ENCODE assay signal across 8 mouse cellular contexts in genomic region chr2:92608810-92609581, GRCm38 (mm10). TPM values are rescaled to one million over a fixed set of nuclear protein-coding genes. Genes with fewer than 3 reads are reported as not detected.
A peak's percentile ranks its signal among the peaks of the same experiment; 100 is the strongest.
DNase-seq lines count a peak whose midpoint lies in the region; TF ChIP-seq lines count a peak whose summit lies in the region.

No protein-coding gene starts in this region.

- WGBS in midbrain, embryonic 10.5 days = 53% methylated on average over 4 of the region's 4 CpGs

- no peak overlapping the region; the same call in 1 of the 2 replicates for H3K9ac ChIP-seq in MEL (ENCODE audit: control insufficient read depth, low read depth, low read length, poor library complexity, severe bottlenecking)

- TF ChIP-seq RAD21 in MEL (IDR thresholded peaks at IDR 0.05; ENCODE audit: low read depth, low read length) = peak; percentile 90

- H3K79me2 ChIP-seq in MEL (ENCODE audit: control insufficient read depth, insufficient read depth, low read length, poor library complexity) = no peaks in the 10 kb centered on the region

- peaks cover 0 to 11% of the 10 kb centered on the region in 2 experiments; a peak in 2 of 4 replicates for H3K36me3 ChIP-seq in MEL (ENCODE audit: control insufficient read depth in 1 of 2, insufficient read depth in 2 of 2, low read length in 2 of 2)
- peaks cover 9% of the 10 kb centered on the region for H3K36me3 ChIP-seq in midbrain, embryonic 10.5 days
- no peaks in the 10 kb centered on the region for H3K36me3 ChIP-seq in splenic B cell, adult 2 months (ENCODE audit: control insufficient read depth, insufficient read depth, low read length, poor library complexity, severe bottlenecking)

- H3K27ac ChIP-seq in MEL (ENCODE audit: control insufficient read depth, low read depth, low read length) = no peak overlapping the region
- H3K27ac ChIP-seq in midbrain, embryonic 10.5 days (replicated peaks) = 0 out of 2 replicates have a peak overlapping the region, but pooled peaks have one; percentile 53

- intact Hi-C loops in heart, postnatal 36 days (cut with DNase I) = loop anchor here (1.0 to 5.0 kb wide), 4 partner anchors 83 to 201 kb away; no protein-coding TSS in a partner anchor

- peak; percentile 61 for DNase-seq in adrenal gland, postnatal 14 days
- DNase-seq in adrenal gland, postnatal 4 days (ENCODE audit: low spot score in 2 of 2) = no peak
- peak; percentile 85 for DNase-seq in MEL (ENCODE audit: low read depth, low spot score)
- peak; percentile 24 to 70 for DNase-seq in cerebellum, postnatal 36 days
- peak; percentile 50 to 59 for DNase-seq in heart, postnatal 36 days
- peak; percentile 77 for DNase-seq in left cerebral cortex, adult 11 months (ENCODE audit: low spot score)
- DNase-seq in midbrain, embryonic 10.5 days (ENCODE audit: low spot score) = peak; percentile 64
- peak; percentile 73 for DNase-seq in splenic B cell, adult 2 months (ENCODE audit: low read depth, low spot score)

- no peak for TF ChIP-seq POLR2A in MEL (IDR thresholded peaks at IDR 0.05; ENCODE audit: control insufficient read depth in 1 of 2, insufficient read depth in 1 of 2, low read depth in 1 of 2, low read length in 2 of 2, poor library complexity in 1 of 2)

- peak; percentile 34 to 98 (median 89) for TF ChIP-seq CTCF in MEL (IDR thresholded peaks at IDR 0.05 in 2 of 3, conservative IDR thresholded peaks at IDR 0.05 in 1 of 3; ENCODE audit: control insufficient read depth in 1 of 3, insufficient read depth in 1 of 3, low read depth in 2 of 3, low read length in 3 of 3, poor library complexity in 1 of 3, severe bottlenecking in 1 of 3)

- no peak overlapping the region for H3K4me3 ChIP-seq in MEL (ENCODE audit: control insufficient read depth in 1 of 2, insufficient read depth in 1 of 2, low read depth in 2 of 2, low read length in 2 of 2)
- no peak overlapping the region for H3K4me3 ChIP-seq in midbrain, embryonic 10.5 days

- TF ChIP-seq EP300 in MEL (IDR thresholded peaks at IDR 0.05; ENCODE audit: low read depth in 1 of 2, low read length in 2 of 2) = 0 out of 4 replicates have a peak, but pooled peaks of 1 of the 2 experiments have one; percentile 5

- no peaks in the 10 kb centered on the region; a peak in 1 of 4 replicates for H3K27me3 ChIP-seq in MEL (ENCODE audit: control insufficient read depth in 1 of 2, insufficient read depth in 2 of 2, low read length in 2 of 2)
- peaks cover 79% of the 10 kb centered on the region for H3K27me3 ChIP-seq in midbrain, embryonic 10.5 days (ENCODE audit: low read depth, poor library complexity, severe bottlenecking)
- no peaks in the 10 kb centered on the region for H3K27me3 ChIP-seq in splenic B cell, adult 2 months (ENCODE audit: control insufficient read depth, insufficient read depth, low read length, poor library complexity, severe bottlenecking)

- H3K4me1 ChIP-seq in MEL (ENCODE audit: control insufficient read depth in 1 of 2, insufficient read depth in 2 of 2, low read length in 2 of 2) = peaks cover 12 to 20% of the 10 kb centered on the region in 2 experiments; a peak in 3 of 4 replicates
- peaks cover 27% of the 10 kb centered on the region for H3K4me1 ChIP-seq in midbrain, embryonic 10.5 days

- no peaks in the 10 kb centered on the region for H3K9me3 ChIP-seq in MEL (replicated peaks; ENCODE audit: insufficient read depth, low read length)
- H3K9me3 ChIP-seq in midbrain, embryonic 10.5 days (replicated peaks) = no peaks in the 10 kb centered on the region

TF ChIP-seq in MEL, 35 proteins besides CTCF, POLR2A, EP300 and RAD21:
- TF ChIP-seq MYC (IDR thresholded peaks at IDR 0.05; ENCODE audit: low read depth, low read length) (no peak), ZC3H11A (IDR thresholded peaks at IDR 0.05; ENCODE audit: low read depth, low read length) (peak; percentile 91), SMC3 (IDR thresholded peaks at IDR 0.05; ENCODE audit: low read depth, low read length) (peak; percentile 95)

RNA-seq across cellular contexts. Expression of gene Chst1, which starts 9.5 kb away (rescaled TPM):
- total RNA-seq in adrenal gland, postnatal 14 days (2021) = 9.6 and 13.7 TPM in 2 replicates
- total RNA-seq in adrenal gland, postnatal 4 days (2021) = 10 to 100 TPM; 11.2 to 12.4 TPM
- total RNA-seq in MEL (2012; rRNA removed) = 0.35 and 0.56 TPM in 2 replicates
- under 1 TPM in 1 of 2 experiments, not detected in 1; 0.14 TPM for polyA plus RNA-seq in MEL (2012; ENCODE audit: insufficient read depth in 1 of 2, insufficient read length in 2 of 2, low read depth in 1 of 2, low replicate concordance in 2 of 2, missing spikeins in 1 of 2)
- 1 to 10 TPM; 2.6 to 3.3 TPM for total RNA-seq in heart, postnatal 36 days (2021)
- polyA plus RNA-seq in midbrain, embryonic 10.5 days (2016; fragmentation: Nextera tagmentation; extraction: Ambion mirVana) = 5.1 and 5.7 TPM in 2 replicates

Comparison
In these comparisons a context has a peak if more than half of its experiments do, and no peak if none do; other contexts are left out.
1. DNase-seq: peak in adrenal gland, postnatal 14 days (single experiment), MEL (single experiment), cerebellum, postnatal 36 days (2 of 2), heart, postnatal 36 days (2 of 2), left cerebral cortex, adult 11 months (single experiment), midbrain, embryonic 10.5 days (single experiment) and splenic B cell, adult 2 months (single experiment); none in adrenal gland, postnatal 4 days (0 of 2).